Mouse (Mus musculus): ENCODE data around the gene Mapre1.
A peak's percentile ranks its signal among the peaks of the same experiment; 100 is the strongest.
"Not testable (repeated sequence)": the region's sequence is repeated elsewhere in the genome, so short reads cannot be mapped to it uniquely, and the experiment has no call there.

Mapre1 gene

DNA sequence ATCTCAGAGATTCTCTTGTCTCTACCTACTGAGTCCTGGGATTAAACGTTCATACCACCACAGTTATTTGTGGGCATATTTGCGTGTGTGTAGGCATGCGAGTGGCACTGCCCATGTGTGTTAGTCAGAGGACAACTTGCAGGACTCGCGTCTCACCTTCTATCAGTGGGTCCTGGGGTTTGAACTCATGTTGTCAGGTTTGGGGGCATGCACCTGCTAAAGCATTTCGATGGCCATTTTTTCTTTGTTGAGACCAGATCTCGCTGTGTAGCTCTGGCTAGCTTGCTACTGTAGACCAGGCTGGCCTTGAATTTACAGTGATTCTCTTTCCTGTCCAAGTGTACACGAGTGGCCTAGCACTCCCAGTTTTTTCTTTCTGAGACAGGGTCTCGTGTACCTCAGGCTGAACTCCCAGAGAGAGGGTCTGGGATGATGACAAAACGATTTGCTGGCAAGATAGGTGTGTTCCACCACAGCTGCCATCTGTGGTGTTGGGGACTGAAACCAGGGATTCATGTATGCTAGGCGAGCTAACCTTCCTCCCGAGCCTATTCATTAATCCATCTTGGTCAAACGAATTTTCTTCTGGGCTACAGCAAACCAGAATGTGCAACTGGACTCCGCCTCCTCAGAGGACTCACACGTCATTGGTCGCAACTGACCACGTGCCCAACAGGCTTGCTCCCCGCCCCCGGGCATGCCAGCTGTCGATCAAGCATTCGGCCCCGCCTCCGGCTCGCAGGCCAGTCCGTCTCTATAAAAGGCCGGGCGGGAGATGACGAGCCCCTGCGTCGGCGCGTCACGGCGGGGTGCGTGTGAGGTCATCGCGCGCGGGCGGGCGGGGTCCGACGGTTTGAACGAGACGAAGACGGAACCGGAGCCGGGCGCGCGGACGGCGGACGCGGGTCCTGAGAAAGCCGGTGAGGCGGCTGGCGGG, at the start of gene Mapre1:
Mapre1 (plus strand) TSS at position 775 of the 937 bp plus-strand sequence.
- peak; percentile 99 for DNase-seq (ENCODE audit: low read depth, low spot score)

DNA sequence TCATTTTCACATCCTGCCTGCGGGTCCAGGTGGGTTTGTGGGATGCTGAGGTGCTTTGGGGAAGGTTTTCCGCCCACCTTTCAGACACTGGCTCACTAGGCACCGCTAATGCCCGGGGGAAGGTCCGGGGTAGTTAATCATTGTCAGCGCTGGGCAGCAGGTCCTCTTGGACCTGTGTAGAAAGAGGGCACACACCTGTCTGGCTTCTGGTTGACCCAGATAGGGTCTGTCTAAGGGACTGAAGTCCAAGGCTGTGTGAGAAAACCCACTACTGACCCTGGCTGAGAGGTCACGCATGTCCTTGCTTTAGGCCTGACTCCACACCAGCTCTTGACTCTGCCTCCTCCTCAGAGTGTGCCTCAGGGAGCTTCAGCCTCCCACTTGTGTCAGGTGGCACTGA, 47.7 kb upstream of the Mapre1 start:
- not testable (repeated sequence) for DNase-seq (ENCODE audit: low read depth, low spot score)

DNA sequence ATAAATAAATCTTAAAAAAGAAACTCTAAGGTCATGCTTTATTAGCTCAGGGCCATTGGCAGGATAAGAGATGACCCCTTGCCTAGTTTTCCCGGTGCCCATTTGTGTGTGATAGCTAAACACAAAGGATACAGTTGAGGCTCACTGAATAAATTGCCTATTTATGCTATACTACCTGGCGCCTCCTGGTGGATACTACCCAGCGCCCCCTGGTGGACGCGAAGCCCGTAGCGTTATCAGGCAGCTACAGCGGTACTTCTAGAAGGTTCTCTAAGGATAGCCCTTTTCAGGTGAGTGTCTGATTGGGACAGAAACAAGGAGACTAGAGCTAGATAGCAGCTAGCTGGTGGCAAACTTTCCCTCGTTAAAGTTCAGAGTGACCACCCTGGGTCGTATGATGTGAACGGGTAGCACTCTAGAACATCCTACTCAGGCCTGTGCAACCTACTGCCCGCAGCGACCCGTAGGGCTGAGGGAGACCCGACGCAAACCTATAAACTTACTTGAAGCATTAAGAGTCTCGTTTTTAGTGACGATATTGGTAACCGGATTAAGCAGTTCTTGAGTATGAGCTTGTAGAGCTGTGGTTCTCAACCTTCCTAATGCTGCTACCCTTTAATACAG, 46.5 kb upstream of the Mapre1 start:
- peak; percentile 75 for DNase-seq (ENCODE audit: low read depth, low spot score)

DNA sequence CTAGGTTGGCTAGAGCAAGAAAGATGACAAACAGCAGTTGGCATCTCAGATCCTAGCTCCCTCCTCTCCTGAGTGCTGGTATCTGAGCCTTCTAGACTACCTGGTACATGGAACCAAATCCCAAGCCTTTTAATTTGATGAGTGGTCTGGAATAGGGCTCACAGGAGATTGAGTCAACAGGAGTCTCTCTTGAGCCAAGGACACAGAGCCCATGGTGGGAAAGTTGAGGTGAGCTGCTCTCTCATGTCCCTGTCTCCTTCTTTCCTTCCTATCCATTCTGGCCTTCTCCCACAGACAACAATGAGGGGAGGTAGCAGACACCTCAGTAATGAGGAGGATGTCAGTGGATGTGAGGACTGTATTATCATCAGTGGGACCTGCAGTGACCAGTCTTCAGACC, 44.7 kb upstream of the Mapre1 start, which contains the start of gene Dnmt3c:
Dnmt3c (plus strand) TSS at position 301 of the 400 bp plus-strand sequence.
- no peak for DNase-seq (ENCODE audit: low read depth, low spot score)

DNA sequence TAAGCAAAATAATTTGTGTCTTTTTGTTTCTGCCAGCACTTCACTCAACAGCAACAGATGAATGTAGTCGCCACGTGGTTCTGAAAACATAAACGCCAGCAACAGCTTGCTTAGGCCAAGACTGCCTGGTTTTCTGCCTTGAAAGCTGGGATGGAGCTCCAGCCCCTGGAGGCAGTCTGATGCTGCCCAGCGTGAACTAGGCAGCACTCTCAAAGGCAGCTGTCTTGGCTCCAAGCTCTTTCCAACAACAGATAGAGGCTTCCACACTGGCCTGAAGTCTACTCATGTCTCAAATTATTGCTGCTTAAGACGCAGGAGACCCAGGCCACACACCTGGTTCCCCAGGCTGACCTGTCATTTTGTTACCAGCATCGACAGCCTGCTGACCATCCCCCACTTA, 37.7 kb upstream of the Mapre1 start:
- DNase-seq (ENCODE audit: low read depth, low spot score) = no peak

DNA sequence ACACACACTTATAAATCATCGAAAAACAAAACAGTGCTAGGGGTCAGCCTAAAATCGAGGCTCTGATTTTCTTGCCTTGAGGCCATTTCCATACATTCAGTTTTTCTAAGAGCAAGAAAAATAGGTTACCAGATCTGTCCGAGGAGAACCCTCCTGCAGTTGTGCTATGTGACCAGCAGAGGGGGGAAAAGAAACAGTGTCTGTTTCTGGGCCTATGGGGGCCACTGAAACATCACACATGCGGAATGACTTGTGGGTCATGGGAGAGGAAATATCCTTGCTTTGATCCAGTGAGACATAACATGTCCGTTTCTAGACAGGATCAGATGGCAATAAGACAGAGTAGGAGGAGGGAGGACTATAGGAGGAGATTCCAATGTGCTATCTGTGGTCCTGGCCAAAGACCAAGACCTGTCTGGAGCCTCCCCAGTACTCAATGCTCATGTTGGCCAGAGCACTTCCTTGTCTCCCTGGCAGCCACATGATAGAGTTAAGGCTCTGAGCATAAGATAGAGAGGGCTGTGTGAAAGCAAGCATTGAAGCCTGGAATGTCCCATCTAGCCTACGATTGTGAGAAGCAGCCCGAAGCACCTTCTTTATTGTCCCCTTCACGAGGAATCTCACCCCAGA, 30.3 kb upstream of the Mapre1 start:
- peak; percentile 50 for DNase-seq (ENCODE audit: low read depth, low spot score)

DNA sequence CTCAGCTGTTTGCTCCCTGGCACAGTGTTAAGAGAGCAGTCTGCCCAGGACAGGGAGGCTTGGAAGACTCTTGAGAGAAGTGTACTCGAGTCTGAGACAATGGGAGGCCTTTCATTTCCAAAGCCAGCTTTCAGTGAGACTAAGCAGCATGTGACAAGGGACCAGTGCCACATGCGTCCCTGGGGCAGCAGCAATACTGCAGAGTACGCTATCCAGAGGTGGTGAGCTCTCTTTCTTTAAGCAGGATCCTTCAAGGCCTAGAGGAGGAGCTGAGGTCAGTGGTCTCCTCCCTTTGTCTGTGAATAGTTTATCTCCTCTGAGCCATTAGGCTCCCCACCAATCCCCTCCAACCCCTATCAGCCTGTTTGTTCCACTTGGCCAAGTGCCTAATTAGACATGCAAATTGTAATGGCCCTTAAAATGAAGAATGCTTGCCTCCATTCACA, 28.4 kb upstream of the Mapre1 start:
- DNase-seq (ENCODE audit: low read depth, low spot score) = no peak

DNA sequence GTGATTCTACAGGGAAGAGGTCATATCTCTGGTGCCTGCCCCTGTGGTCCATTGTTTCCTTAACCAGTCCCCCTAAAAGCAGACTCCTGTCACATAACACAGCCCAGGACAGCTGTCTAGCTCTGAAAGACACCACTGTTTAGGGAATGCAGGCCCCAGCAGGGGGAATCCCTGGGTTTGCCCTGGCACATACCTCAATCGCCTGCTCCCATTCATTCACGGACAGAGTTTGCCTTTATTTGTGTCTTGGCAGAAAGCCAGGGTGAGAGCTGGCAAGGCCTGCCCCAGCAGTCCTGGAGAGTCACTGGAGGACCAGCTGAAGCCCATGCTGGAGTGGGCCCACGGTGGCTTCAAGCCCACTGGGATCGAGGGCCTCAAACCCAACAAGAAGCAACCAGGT, 27.8 kb upstream of the Mapre1 start:
- DNase-seq (ENCODE audit: low read depth, low spot score) = no peak

DNA sequence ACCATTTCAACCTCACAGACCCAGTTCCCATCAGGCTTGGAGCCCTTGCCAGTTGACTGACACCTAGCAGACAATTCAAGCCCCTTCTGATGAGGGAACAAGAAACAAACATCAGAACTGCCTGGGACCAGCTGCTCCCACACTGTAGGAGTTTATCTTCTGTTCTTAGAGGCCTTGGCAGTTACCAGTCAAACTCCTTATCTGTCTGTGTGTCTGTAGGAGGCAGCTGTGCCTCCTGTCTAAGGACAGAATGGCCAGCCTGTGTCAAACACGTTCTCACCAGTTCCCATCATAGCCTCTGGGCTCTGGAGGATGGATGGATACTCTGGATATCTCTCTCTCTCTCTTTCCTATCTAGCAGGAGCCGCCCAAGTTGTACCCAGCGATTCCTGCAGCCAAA, 23.2 kb upstream of the Mapre1 start:
- DNase-seq (ENCODE audit: low read depth, low spot score) = not testable (repeated sequence)

DNA sequence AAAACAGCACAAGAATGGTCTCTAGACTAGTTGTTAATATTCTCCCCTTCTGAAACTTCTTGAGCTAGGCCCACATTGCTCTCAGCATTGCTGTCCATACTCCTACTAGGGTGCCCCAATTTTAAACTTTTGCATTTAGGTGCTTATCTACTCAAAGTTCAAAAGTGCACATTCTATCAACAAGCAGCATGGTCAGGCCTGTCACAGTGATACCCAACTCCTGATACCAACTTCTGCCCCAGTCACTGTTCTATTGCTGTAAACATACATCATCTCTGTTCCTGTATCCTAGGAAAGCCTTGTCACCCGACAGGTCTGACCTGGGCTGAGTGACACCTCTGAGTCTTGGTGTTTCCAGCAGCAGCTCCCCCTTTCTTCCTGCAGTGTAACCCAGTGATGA, 18.0 kb upstream of the Mapre1 start:
- no peak for DNase-seq (ENCODE audit: low read depth, low spot score)

DNA sequence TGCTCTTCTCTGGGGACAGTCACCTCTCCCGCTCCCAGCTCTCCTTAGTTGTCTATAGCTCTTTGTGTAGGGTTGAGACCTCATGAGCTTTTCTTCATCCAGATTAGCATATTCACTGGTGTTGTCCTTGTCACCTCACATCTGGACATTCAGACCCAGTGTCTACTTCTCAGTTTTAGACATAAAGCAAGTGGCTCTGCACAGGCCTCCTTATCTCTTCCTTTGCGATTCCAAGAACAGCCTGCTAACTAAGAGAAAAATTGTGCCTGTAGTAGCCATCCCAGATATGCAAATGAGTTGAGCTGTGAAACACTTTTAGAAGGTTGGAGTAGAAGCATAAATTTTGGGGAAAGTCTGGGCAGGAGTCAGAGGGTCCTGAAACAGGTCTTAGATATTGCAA, 16.6 kb upstream of the Mapre1 start:
- DNase-seq (ENCODE audit: low read depth, low spot score) = no peak

DNA sequence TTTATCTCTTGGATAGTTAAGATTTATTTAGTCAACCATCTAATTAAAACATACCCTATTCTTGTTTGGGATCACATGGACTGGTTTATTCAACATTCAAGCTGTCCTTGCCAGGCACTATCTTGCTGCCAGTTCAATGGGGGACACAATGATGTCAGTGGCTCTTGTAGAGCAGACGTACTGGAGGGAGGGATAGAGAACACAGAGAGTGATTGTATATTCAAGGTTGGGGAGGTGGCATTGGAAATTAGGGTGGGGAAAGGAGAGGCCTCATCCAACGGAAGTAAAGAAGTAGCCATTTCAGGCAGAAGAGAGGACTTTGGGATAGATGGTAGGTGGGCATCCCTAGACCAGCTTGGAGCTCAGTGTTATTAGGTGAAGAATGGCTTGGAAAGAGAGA, 16.2 kb upstream of the Mapre1 start:
- no peak for DNase-seq (ENCODE audit: low read depth, low spot score)

DNA sequence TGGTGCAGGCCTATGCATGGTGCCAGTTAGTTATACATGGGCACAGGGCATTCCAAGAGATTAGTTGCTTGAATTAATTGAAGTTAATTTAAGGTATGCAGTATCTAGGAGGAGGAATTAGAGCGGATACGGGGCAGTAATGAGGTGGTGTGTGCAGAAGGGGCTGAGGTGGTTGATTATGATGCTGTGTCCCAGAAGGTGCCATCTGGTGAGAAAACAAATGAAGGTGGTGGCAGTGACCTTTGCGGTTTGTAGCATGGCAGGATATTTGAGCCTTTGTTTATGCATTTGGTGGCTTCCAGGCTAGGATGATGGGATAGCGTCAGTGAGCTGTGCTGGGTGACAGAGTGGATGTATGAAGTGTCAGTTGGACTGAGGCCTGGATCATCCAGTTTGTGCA, 15.8 kb upstream of the Mapre1 start:
- no peak for DNase-seq (ENCODE audit: low read depth, low spot score)

DNA sequence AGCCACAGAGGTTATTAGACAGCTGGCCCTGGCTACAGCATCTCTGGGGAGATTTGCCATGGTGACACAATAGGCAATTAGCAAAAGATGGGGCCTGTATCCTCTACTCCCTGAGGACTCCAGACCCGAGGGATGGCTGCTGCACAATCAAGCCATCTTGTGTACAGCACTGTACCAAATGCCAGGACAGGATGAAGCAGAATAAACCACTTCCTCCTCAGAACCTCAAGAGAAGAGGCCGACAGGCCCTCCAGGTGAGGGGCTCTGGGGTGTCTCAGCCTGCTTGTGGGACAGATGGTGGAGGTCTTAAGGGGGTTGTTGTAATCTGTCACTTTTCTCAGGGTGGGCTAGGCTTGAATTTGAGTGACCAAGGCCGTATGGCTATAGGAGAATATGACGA, 7.0 kb upstream of the Mapre1 start:
- no peak for DNase-seq (ENCODE audit: low read depth, low spot score)

DNA sequence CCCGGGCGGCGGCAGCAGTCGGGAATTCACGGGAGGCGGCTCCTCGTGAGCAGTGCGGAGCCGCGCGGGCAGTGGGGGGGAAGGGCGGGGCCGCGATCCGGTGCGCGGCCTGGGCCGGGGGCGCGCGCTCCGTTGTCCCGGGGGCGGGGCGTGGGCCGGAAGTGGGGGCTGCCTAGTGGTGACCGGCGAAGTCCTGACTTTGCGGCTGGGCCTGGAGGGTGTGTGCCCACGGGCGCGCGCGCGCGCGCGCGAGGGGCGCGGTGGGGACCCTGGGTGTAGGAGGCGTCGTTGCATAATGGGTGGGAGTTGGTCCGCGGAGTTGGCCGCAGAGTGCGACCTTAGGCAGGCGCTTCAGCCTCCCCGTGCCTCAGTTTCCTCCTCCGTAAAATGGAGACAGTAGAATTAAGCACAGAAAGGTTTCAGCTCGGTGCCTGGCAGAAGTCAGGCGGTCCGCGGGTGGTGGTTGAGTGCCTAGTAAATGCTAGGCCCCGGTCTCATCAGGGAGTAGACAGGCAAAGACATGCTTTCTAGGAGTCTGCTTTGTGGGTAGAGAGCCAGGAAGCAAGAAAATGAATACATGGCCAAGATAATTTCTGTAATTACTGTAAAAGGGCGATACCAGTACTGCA, 477 bp downstream of the Mapre1 start:
- peak; percentile 82 for DNase-seq (ENCODE audit: low read depth, low spot score)

DNA sequence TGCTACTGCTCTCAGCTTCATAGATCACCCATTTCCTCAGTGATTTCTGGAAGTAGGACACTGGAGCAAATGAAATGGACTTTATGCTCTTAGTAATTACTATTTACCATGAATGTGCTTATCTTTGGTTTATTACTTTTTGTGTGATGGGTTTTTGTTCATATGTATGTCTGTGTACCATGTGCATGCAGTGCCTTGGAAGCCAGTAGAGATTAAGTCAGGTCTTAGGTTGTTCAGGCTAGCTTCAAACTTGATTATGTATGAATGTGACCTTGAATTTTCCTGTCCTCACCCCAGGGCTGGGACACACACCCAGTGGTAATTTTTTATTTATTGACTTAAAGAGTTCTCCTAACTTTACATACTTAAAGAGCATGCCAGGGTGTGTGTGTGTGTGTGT, 6.9 kb downstream of the Mapre1 start:
- DNase-seq (ENCODE audit: low read depth, low spot score) = no peak

DNA sequence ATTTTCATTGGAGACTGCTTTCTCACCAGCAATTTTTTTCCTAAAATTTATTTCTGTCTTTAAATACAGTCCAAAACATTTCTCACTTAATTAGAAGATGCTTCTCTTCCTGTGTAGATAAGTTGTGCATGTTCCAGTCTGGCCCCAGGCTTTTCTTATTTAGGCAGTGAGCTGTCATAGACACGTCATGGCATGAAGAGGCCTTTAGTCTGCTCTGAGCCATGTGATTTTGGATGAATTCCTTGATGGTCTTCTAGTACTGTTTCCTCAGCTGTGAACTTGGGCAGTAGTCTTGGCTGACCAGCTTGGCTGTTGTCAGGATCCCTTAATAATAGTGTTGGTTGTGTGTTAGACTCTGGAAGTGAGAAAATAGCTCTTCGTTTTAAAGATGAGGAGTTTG, 9.3 kb downstream of the Mapre1 start:
- DNase-seq (ENCODE audit: low read depth, low spot score) = no peak

DNA sequence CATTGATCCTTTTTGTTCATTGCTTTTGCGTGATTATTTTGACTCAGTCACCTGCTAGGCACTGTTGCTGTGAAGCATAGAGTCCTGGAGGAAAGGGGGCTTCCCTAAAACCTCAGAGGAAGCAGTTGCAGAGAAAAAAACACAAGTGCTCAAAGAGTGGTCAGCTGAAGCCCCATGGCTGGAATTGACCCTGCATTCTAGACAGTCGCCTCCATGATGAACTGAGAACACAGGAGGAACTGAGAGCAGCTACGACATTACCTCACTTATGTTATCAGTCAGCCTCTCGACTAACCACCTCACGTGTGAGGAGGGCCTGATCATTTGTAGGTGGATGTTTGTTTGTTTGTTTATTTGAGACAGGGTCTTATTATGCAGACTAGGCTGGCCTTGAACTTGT, 21.0 kb downstream of the Mapre1 start:
- no peak for DNase-seq (ENCODE audit: low read depth, low spot score)

DNA sequence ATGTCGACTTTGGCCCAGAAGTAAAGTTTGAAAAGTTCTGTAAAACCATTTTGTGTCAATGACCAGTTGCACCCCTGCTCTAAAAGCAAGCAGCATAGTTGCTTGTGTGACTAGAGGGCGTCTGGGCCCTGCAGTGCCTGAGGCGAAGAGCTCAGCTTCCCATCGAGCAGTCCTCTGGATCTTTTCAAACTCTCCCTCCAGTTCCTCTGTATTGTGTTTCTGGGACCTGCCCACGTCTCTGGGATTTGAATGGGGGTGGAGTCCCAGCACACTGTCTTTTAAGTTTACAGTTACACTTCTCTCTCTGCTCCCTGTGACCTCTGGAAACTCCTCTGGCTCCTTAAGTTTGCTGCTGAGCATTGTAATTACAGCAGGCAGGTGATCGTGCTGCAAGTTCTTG, 26.4 kb downstream of the Mapre1 start:
- DNase-seq (ENCODE audit: low read depth, low spot score) = peak; percentile 60

DNA sequence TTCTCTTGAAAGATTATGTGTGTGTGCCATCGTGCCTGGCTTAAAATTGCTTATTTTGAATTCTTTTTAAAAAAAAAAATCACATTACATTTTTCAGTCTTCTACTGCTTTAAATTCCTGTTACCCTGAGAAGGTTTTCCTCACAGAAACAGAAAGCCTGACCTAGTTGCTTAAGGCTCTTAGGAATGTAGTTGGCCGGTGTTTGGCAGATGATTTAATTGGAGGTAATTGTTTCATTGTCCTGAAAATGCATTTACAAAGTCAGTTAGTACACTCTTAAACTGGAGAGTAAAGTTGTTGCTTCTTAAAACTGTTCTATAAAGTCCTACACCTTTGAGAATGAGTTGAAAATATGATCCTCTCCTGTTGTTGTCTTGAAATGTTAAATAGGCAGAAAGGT, 27.8 kb downstream of the Mapre1 start:
- DNase-seq (ENCODE audit: low read depth, low spot score) = no peak

DNA sequence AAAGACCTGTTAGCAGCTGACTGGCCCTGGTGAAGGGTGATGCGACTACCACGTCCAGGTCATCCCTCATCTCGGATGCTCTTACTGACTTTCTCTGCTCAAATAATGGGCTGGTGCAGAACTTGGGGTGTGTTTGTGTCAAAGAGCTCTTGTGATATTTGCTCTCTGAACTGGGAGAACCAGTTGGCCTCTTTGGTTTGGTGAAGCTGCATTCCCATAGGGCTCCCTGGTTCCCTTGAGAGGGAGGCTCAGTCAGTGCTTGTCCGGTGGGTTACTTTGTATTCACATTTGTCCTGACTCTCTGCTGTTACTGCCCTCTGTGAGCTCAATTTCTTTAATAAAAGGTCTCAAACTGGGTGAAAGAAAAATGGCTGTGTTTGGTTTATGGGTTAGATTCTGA, 31.9 kb downstream of the Mapre1 start:
- no peak for DNase-seq (ENCODE audit: low read depth, low spot score)

DNA sequence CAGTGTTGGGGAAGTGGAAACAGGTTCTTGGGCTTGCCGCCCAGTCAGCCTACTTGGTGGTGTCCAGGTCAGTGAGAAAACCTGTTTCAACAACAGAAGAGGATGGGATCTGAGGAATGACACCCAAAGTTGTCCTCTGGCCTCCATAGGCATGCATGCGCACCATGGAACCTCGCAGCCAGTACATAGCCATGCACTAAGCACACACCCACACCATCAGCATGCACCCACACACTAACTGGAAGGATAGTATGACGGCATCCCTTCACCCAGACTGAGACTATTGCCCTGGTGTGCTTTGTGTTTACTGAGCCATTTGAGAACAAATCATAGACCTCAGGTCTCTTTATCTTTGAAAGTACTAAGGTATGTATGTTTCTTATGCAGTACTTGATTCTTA, 34.4 kb downstream of the Mapre1 start:
- no peak for DNase-seq (ENCODE audit: low read depth, low spot score)
